Mouse (Mus musculus): ENCODE results near the gene Saa4. TPM values are rescaled to one million over a fixed set of nuclear protein-coding genes. Genes with fewer than 3 reads are reported as not detected.

Saa4 gene
- total RNA-seq (2014; fragmentation: Nextera tagmentation), result not detected in 2 replicates
- total RNA-seq (2017), result not detected in 2 replicates
- polyA plus RNA-seq (2012), result not detected in 2 replicates

DNA sequence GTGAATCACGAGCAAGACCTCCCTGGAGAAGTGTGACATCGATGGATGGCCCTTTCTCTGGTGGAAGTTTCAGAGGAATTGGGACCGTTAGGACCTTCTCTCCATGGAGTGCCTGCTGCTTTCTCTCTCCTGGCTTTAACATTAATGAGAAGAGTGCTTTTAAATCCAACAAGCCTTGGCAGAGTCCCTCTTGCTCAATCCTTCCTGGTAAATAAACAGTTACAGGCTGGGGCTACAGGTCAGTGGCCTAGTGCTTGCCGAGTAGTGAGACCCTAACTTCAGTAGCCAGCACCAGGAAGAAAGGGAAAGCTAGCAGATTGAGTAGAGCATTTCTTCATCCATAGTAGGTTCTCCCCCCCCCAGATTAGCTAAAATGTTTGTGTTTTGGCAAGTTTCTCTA lies at the start of gene Saa4:
Gene Saa4, minus strand, starts transcription at position 146 of the 400 bp plus-strand sequence.
- Histone ChIP-seq H3K4me1 (ENCODE audit: insufficient read depth, low read depth, low read length) (peaks cover 6% of the 10 kb centered on the region; the same call in 1 of the 2 replicates), H3K4me3 (ENCODE audit: low read depth, low read length) (no peak within 1 kb of the TSS), H3K9me3 (replicated peaks) (no peaks in the 10 kb centered on the region), H3K36me3 (replicated peaks) (no peaks in the 10 kb centered on the region), H3K27me3 (ENCODE audit: insufficient read depth, low read length) (peaks cover 41% of the 10 kb centered on the region)
- TF ChIP-seq POLR2AphosphoS5 (IDR thresholded peaks at IDR 0.05; ENCODE audit: insufficient replicate concordance, low read depth, low read length) (no peak), CTCF (IDR thresholded peaks at IDR 0.05; ENCODE audit: low read depth, low read length) (no peak), GATA2 (IDR thresholded peaks at IDR 0.05; ENCODE audit: borderline replicate concordance, low read depth, low read length) (no peak)
- DNase-seq (ENCODE audit: low spot score), result no peak
- ATAC-seq (ENCODE audit: extremely low read depth, insufficient number of reproducible peaks, low FRiP score, poor library complexity, severe bottlenecking), result no peak

DNA sequence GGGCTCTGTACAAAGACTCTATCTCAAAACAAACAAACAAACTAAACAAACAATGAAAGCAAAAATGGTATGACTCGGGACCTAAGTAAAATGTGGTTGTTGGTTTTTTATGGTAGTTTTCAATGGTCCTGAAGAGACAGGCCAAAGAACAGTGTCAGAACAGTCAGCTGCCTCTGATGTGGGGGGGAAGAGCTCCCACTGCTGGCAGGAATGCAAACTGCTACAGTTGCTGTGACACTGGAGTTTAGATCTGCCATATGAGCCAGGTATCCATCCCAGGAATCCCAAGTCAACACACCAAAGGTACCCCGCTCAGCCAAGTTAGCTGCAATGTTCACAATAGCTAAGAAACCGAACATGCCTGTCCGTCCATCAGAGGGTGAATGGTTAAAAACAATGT lies 38.3 kb upstream of the Saa4 start:
- H3K4me1 ChIP-seq (ENCODE audit: insufficient read depth, low read depth, low read length), result no peaks in the 10 kb centered on the region
- DNase-seq (ENCODE audit: low spot score) (no peak), ATAC-seq (ENCODE audit: extremely low read depth, insufficient number of reproducible peaks, low FRiP score, poor library complexity, severe bottlenecking) (no peak)
- H3K27me3 ChIP-seq (ENCODE audit: insufficient read depth, low read length), result no peaks in the 10 kb centered on the region
- no peaks in the 10 kb centered on the region for H3K9me3 ChIP-seq (replicated peaks)
- no peak overlapping the region for H3K4me3 ChIP-seq (ENCODE audit: low read depth, low read length)
- peaks cover 87% of the 10 kb centered on the region for H3K36me3 ChIP-seq (replicated peaks)
- TF ChIP-seq GATA2 (IDR thresholded peaks at IDR 0.05; ENCODE audit: borderline replicate concordance, low read depth, low read length) (no peak), CTCF (IDR thresholded peaks at IDR 0.05; ENCODE audit: low read depth, low read length) (peak; percentile 66)

DNA sequence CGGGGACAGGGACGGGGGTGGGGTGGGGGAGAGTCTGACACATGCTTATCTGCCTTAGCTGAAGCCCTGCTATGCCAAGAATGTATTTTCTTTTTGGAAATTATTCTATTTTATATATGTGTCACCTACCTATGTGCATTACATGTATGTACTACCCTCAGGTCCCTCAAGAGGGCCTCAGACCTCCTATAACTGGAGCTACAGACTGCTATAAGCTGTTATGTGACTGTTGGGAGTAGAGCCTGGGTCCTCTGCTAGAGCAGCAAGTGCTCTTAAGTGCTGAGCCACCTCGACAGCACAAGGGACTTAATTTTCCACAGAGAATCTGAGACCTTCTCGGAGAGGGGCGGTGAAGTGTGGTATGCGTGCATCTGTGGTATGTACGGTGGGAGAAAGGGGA lies 36.0 kb upstream of the Saa4 start:
- Histone ChIP-seq H3K27me3 (ENCODE audit: insufficient read depth, low read length) (no peaks in the 10 kb centered on the region), H3K9me3 (replicated peaks) (no peaks in the 10 kb centered on the region), H3K4me1 (ENCODE audit: insufficient read depth, low read depth, low read length) (no peaks in the 10 kb centered on the region), H3K36me3 (replicated peaks) (peaks cover 85% of the 10 kb centered on the region), H3K4me3 (ENCODE audit: low read depth, low read length) (no peak overlapping the region)
- ATAC-seq (ENCODE audit: extremely low read depth, insufficient number of reproducible peaks, low FRiP score, poor library complexity, severe bottlenecking) (no peak), DNase-seq (ENCODE audit: low spot score) (no peak)
- TF ChIP-seq CTCF (IDR thresholded peaks at IDR 0.05; ENCODE audit: low read depth, low read length), result no peak
- TF ChIP-seq GATA1 (IDR thresholded peaks at IDR 0.05; ENCODE audit: borderline replicate concordance, low read length), result no peak
- TF ChIP-seq TAL1 (conservative IDR thresholded peaks at IDR 0.05; ENCODE audit: low read depth, low read length), result no peak
- no peak for TF ChIP-seq GATA2 (IDR thresholded peaks at IDR 0.05; ENCODE audit: borderline replicate concordance, low read depth, low read length)
- TF ChIP-seq POLR2AphosphoS5 (IDR thresholded peaks at IDR 0.05; ENCODE audit: insufficient replicate concordance, low read depth, low read length), result no peak

DNA sequence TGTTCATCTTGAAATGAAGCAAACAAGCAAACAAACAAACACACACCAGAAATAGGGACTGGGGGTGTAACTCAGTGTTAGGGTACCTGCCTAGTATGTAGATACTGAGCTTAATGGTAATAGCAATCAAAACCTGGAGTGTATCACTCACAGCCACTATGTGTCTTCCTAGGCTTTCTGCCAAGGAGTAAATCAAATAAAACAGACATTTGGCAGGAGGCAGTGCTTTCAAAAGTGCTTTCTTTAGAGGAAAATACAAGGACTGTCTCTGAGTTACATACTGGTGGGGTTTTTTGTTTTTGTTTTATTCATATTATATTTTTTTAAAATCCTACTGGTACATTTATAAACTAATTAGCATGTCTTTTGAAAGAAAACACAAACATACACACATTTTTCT lies 35.0 kb upstream of the Saa4 start:
- no peak for DNase-seq (ENCODE audit: low spot score)
- no peak for ATAC-seq (ENCODE audit: extremely low read depth, insufficient number of reproducible peaks, low FRiP score, poor library complexity, severe bottlenecking)
- H3K4me3 ChIP-seq (ENCODE audit: low read depth, low read length), result no peak overlapping the region
- H3K36me3 ChIP-seq (replicated peaks), result peaks cover 86% of the 10 kb centered on the region
- H3K27me3 ChIP-seq (ENCODE audit: insufficient read depth, low read length), result no peaks in the 10 kb centered on the region
- no peak for TF ChIP-seq POLR2AphosphoS5 (IDR thresholded peaks at IDR 0.05; ENCODE audit: insufficient replicate concordance, low read depth, low read length)
- no peaks in the 10 kb centered on the region for H3K4me1 ChIP-seq (ENCODE audit: insufficient read depth, low read depth, low read length)
- H3K9me3 ChIP-seq (replicated peaks), result no peaks in the 10 kb centered on the region

- no peak for ATAC-seq (ENCODE audit: extremely low read depth, insufficient number of reproducible peaks, low FRiP score, poor library complexity, severe bottlenecking)
- TF ChIP-seq GATA2 (IDR thresholded peaks at IDR 0.05; ENCODE audit: borderline replicate concordance, low read depth, low read length) (no peak), GATA1 (IDR thresholded peaks at IDR 0.05; ENCODE audit: borderline replicate concordance, low read length) (no peak)
- no peak overlapping the region for H3K4me3 ChIP-seq (ENCODE audit: low read depth, low read length)
- H3K27me3 ChIP-seq (ENCODE audit: insufficient read depth, low read length), result no peaks in the 10 kb centered on the region
- peaks cover 8% of the 10 kb centered on the region for H3K4me1 ChIP-seq (ENCODE audit: insufficient read depth, low read depth, low read length)
- H3K9me3 ChIP-seq (replicated peaks), result no peaks in the 10 kb centered on the region
- DNase-seq (ENCODE audit: low spot score), result no peak
- peaks cover 83% of the 10 kb centered on the region for H3K36me3 ChIP-seq (replicated peaks)
Measured at GRCm38 (mm10) chr7:46764672-46765071, 32.3 kb upstream of the Saa4 start.

DNA sequence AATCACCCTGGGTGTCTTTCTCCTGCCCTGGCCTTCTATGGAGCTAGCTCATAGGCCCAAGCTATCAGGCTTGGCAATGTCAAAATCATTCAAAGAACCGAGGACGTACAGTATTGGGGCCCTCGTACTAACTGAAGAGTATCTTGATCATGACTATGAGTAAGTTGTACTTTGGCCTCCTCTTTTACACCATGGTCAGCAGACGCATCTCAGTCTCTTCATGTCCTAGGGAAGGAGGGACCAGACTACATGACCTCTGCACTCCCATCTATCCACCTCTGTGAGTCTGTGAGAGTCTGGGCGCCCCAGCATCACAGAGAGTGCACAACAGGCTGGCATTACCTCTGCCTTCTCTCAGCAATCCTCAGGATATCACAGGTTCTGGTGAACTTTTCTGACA lies 30.2 kb upstream of the Saa4 start:
- H3K9me3 ChIP-seq (replicated peaks), result no peaks in the 10 kb centered on the region
- no peak for DNase-seq (ENCODE audit: low spot score)
- H3K27me3 ChIP-seq (ENCODE audit: insufficient read depth, low read length), result no peaks in the 10 kb centered on the region
- H3K4me1 ChIP-seq (ENCODE audit: insufficient read depth, low read depth, low read length), result peaks cover 10% of the 10 kb centered on the region
- no peak for TF ChIP-seq TAL1 (conservative IDR thresholded peaks at IDR 0.05; ENCODE audit: low read depth, low read length)
- TF ChIP-seq GATA2 (IDR thresholded peaks at IDR 0.05; ENCODE audit: borderline replicate concordance, low read depth, low read length), result no peak
- TF ChIP-seq POLR2AphosphoS5 (IDR thresholded peaks at IDR 0.05; ENCODE audit: insufficient replicate concordance, low read depth, low read length), result no peak
- no peak for TF ChIP-seq CTCF (IDR thresholded peaks at IDR 0.05; ENCODE audit: low read depth, low read length)
- no peak for TF ChIP-seq GATA1 (IDR thresholded peaks at IDR 0.05; ENCODE audit: borderline replicate concordance, low read length)
- no peak for ATAC-seq (ENCODE audit: extremely low read depth, insufficient number of reproducible peaks, low FRiP score, poor library complexity, severe bottlenecking)
- H3K36me3 ChIP-seq (replicated peaks), result peaks cover 73% of the 10 kb centered on the region
- no peak overlapping the region for H3K4me3 ChIP-seq (ENCODE audit: low read depth, low read length)

GRCm38 (mm10) chr7:46761049-46761795 lies 28.8 kb upstream of the Saa4 start:
- H3K4me3 ChIP-seq (ENCODE audit: low read depth, low read length), result no peak overlapping the region
- peaks cover 10% of the 10 kb centered on the region for H3K4me1 ChIP-seq (ENCODE audit: insufficient read depth, low read depth, low read length)
- peaks cover 63% of the 10 kb centered on the region for H3K36me3 ChIP-seq (replicated peaks)
- H3K9me3 ChIP-seq (replicated peaks), result no peaks in the 10 kb centered on the region
- TF ChIP-seq POLR2AphosphoS5 (IDR thresholded peaks at IDR 0.05; ENCODE audit: insufficient replicate concordance, low read depth, low read length) (no peak), CTCF (IDR thresholded peaks at IDR 0.05; ENCODE audit: low read depth, low read length) (no peak), TAL1 (conservative IDR thresholded peaks at IDR 0.05; ENCODE audit: low read depth, low read length) (no peak), GATA2 (IDR thresholded peaks at IDR 0.05; ENCODE audit: borderline replicate concordance, low read depth, low read length) (no peak), GATA1 (IDR thresholded peaks at IDR 0.05; ENCODE audit: borderline replicate concordance, low read length) (no peak)
- ATAC-seq (ENCODE audit: extremely low read depth, insufficient number of reproducible peaks, low FRiP score, poor library complexity, severe bottlenecking) (no peak), DNase-seq (ENCODE audit: low spot score) (no peak)
- H3K27me3 ChIP-seq (ENCODE audit: insufficient read depth, low read length), result no peaks in the 10 kb centered on the region

Data from G1E (cell line).